Mouse (Mus musculus) heart, adult 2 months (tissue): ENCODE data around the gene Gtf2f2.

ENCODE experiments used
- CTCF ChIP-seq: fragments of 200-600 bp; IDR thresholded peaks from 2 replicates; pipeline ENCODE4 v1.8.1; 2022; ENCODE audit warnings: antibody characterized with exemption, mild to moderate bottlenecking, moderate library complexity
- POLR2A ChIP-seq: fragments of 200-500 bp; IDR thresholded peaks from 2 replicates; pipeline ENCODE4 v1.6.1; 2011; ENCODE audit warnings: mild to moderate bottlenecking, low read depth, low read length, control low read depth; ENCODE audit not compliant: insufficient read depth

DNA sequence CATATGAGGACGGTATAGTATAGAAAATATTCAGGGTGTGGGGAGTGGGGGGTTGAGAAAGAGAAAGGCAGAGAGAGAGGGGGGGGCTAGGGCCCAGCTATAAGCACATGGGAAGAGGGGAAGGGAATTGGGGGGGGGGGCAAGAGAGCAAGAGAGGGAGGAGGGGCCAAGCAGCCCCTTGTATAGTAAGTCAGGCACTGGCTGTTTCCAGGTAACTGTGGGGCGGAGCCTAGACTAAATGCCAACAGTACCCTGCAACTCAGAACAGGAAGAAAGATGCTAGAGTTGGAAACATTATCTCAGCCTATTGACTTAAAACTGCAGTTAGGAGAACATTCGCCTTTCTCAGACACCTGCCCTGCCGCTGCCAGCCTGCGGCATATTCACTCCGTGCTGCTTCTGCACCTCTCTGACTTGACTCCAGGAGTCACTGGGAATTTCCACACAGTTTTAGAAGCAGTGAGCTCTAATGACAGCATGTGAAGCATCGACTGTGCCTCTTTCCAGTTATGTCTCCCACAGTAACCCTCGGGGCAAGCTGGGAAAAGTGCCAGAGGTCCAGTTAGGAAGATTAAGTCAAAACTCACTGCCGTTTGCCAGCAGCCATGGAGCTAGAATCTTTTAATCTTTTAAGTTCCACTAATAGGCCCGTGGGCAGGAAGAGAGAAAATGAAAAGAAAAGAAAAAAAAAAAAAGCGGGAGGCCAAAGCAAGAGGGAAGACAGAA lies 20.6 kb upstream of the Gtf2f2 start:
- TF ChIP-seq POLR2A (no peak), CTCF (no peak)
